Mouse (Mus musculus) testis, adult 2 months (tissue): Measurements from ENCODE around the gene Wfdc17. TPM values are rescaled to one million over a fixed set of nuclear protein-coding genes. Genes with fewer than 3 reads are reported as not detected.

ENCODE experiments used
- H3K27ac ChIP-seq: fragments of 200-500 bp; 2 replicates; pipeline ENCODE4 v1.5.1; 2012; ENCODE audit warnings: low read depth, low read length; ENCODE audit not compliant: control insufficient read depth, insufficient read depth
- H3K27me3 ChIP-seq: fragments of 200-500 bp; 2 replicates; pipeline ENCODE4 v1.6.1; 2012; ENCODE audit warnings: mild to moderate bottlenecking, low read length, moderate library complexity; ENCODE audit not compliant: control insufficient read depth, insufficient read depth
- H3K36me3 ChIP-seq: fragments of 200-500 bp; 2 replicates; pipeline ENCODE4 v1.6.1; 2012; ENCODE audit warnings: mild to moderate bottlenecking, low read length; ENCODE audit not compliant: control insufficient read depth, insufficient read depth
- H3K4me1 ChIP-seq: fragments of 200-500 bp; 2 replicates; pipeline ENCODE4 v1.6.1; 2012; ENCODE audit warnings: low read length; ENCODE audit not compliant: control insufficient read depth, insufficient read depth
- H3K4me3 ChIP-seq: fragments of 200-500 bp; 2 replicates; pipeline ENCODE4 v1.5.1; 2012; ENCODE audit warnings: low read depth, mild to moderate bottlenecking, low read length, moderate library complexity, mixed read lengths; ENCODE audit not compliant: control insufficient read depth
- CTCF ChIP-seq: fragments of 200-500 bp; IDR thresholded peaks from 2 replicates; pipeline ENCODE4 v1.5.1; 2012; ENCODE audit warnings: low read depth, mild to moderate bottlenecking, inconsistent platforms, low read length, moderate library complexity; ENCODE audit not compliant: control insufficient read depth, insufficient read depth, insufficient replicate concordance
- POLR2A ChIP-seq: fragments of 200-500 bp; IDR thresholded peaks from 2 replicates; pipeline ENCODE4 v1.6.1; 2012; ENCODE audit warnings: low read depth, mild to moderate bottlenecking, inconsistent platforms, low read length, moderate library complexity; ENCODE audit not compliant: control insufficient read depth
- polyA plus RNA-seq: library from polyadenylated mRNA; depleted of rRNA; stranded (reverse); fragments of >200 nt; gene quantifications from 2 replicates; pipeline ENCODE4 v1.2.3, GENCODE M21; 2012

Gene Wfdc17
- polyA plus RNA-seq, 1 experiment = 1.4 TPM

- TF ChIP-seq CTCF = no peak
- TF ChIP-seq POLR2A = no peak
- no peaks in the 10 kb centered on the region for H3K27me3 ChIP-seq
- no peaks in the 10 kb centered on the region for H3K4me1 ChIP-seq
- no peaks in the 10 kb centered on the region for H3K36me3 ChIP-seq
- no peak overlapping the region for H3K27ac ChIP-seq
- no peak overlapping the region for H3K4me3 ChIP-seq
Observed at GRCm38 (mm10) chr11:83728757-83729432, 25.1 kb downstream of the Wfdc17 start.

GRCm38 (mm10) chr11:83731116-83731515 is 27.3 kb downstream of the Wfdc17 start:
- no peak for TF ChIP-seq CTCF
- TF ChIP-seq POLR2A = no peak
- Histone ChIP-seq H3K27me3 (no peaks in the 10 kb centered on the region), H3K4me3 (no peak overlapping the region), H3K36me3 (no peaks in the 10 kb centered on the region), H3K4me1 (no peaks in the 10 kb centered on the region), H3K27ac (no peak overlapping the region)

GRCm38 (mm10) chr11:83733071-83733640 is 29.4 kb downstream of the Wfdc17 start:
- Histone ChIP-seq H3K27me3 (no peaks in the 10 kb centered on the region), H3K4me3 (no peak overlapping the region), H3K36me3 (no peaks in the 10 kb centered on the region), H3K4me1 (no peaks in the 10 kb centered on the region), H3K27ac (no peak overlapping the region)
- TF ChIP-seq POLR2A (no peak), CTCF (no peak)

GRCm38 (mm10) chr11:83734215-83734614 is 30.4 kb downstream of the Wfdc17 start:
- no peaks in the 10 kb centered on the region for H3K4me1 ChIP-seq
- TF ChIP-seq CTCF = no peak
- H3K27me3 ChIP-seq = no peaks in the 10 kb centered on the region
- H3K36me3 ChIP-seq = no peaks in the 10 kb centered on the region
- H3K4me3 ChIP-seq = no peak overlapping the region
- H3K27ac ChIP-seq = no peak overlapping the region

GRCm38 (mm10) chr11:83735881-83736280 is 32.1 kb downstream of the Wfdc17 start:
- no peaks in the 10 kb centered on the region for H3K36me3 ChIP-seq
- no peaks in the 10 kb centered on the region for H3K27me3 ChIP-seq
- H3K4me1 ChIP-seq = no peaks in the 10 kb centered on the region
- H3K4me3 ChIP-seq = no peak overlapping the region
- TF ChIP-seq CTCF (no peak), POLR2A (no peak)
- H3K27ac ChIP-seq = no peak overlapping the region

GRCm38 (mm10) chr11:83737109-83737558 is 33.3 kb downstream of the Wfdc17 start:
- H3K36me3 ChIP-seq = no peaks in the 10 kb centered on the region
- H3K27me3 ChIP-seq = no peaks in the 10 kb centered on the region
- H3K4me3 ChIP-seq = no peak overlapping the region
- H3K27ac ChIP-seq = no peak overlapping the region
- H3K4me1 ChIP-seq = no peaks in the 10 kb centered on the region
- TF ChIP-seq POLR2A (no peak), CTCF (no peak)

DNA sequence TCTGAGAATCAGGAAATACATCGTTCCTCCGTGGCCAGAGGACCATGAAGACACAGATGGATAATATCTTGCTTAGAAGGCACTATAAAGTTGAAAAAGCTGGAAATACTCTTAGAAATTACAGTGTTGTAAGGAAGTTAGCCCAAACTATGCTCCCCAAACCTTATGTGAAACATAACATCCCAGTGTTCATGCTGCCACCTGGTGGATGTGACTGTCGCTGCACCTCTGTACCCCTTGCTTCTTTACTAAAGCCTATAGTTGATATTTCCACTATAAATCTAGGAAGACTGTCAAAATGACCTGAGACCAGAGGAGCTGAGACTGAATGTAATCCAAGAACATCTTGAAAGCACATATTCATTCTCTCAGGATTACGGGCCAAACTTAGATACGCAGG is 35.5 kb downstream of the Wfdc17 start:
- no peaks in the 10 kb centered on the region for H3K36me3 ChIP-seq
- TF ChIP-seq POLR2A (no peak), CTCF (peak; percentile 3; the same call in 1 of the 2 replicates)
- H3K27ac ChIP-seq = no peak overlapping the region
- no peaks in the 10 kb centered on the region for H3K4me1 ChIP-seq
- H3K4me3 ChIP-seq = no peak overlapping the region
- no peaks in the 10 kb centered on the region for H3K27me3 ChIP-seq

DNA sequence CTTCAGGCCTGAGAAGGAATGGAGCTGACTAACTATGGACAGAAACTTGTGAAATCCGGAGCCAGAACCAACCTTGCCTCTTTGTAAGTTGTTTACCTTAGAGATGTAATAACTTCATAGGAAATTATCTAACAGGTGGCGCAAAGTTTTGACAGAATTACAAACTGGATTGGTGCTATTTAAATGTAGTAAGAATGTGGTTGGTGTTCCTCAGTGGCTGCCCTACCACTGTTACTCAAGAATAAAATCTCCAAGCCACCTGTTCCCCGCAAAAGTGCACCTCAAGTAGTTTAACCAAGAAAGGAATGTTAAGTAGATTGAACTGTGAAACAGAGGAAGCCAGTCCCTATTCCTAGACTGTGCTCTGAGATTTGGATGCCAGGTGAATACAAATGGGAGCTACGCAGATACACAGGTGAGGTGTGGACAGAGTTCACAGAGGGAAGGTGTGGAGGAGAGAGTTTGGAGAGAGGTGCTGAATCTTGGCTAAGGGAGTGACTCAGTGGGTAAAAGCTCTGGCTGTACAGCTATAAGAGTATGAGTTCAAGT is 36.7 kb downstream of the Wfdc17 start:
- Histone ChIP-seq H3K4me1 (no peaks in the 10 kb centered on the region; the same call in 1 of the 2 replicates), H3K36me3 (no peaks in the 10 kb centered on the region), H3K27me3 (no peaks in the 10 kb centered on the region), H3K4me3 (no peak overlapping the region), H3K27ac (no peak overlapping the region)
- no peak for TF ChIP-seq POLR2A
- TF ChIP-seq CTCF = no peak
